Mouse (Mus musculus): ENCODE results near the gene Egfem1.
A peak's percentile ranks its signal among the peaks of the same experiment; 100 is the strongest.

Gene Egfem1

GRCm38 (mm10) chr3:29366907-29367306, 285.1 kb downstream of the Egfem1 start:
- no peak for DNase-seq

GRCm38 (mm10) chr3:29370519-29370918, 288.7 kb downstream of the Egfem1 start:
- peak; percentile 3 for DNase-seq

GRCm38 (mm10) chr3:29381255-29381654, 299.4 kb downstream of the Egfem1 start:
- DNase-seq, result no peak

GRCm38 (mm10) chr3:29399064-29399463, 317.2 kb downstream of the Egfem1 start:
- DNase-seq, result no peak

DNA sequence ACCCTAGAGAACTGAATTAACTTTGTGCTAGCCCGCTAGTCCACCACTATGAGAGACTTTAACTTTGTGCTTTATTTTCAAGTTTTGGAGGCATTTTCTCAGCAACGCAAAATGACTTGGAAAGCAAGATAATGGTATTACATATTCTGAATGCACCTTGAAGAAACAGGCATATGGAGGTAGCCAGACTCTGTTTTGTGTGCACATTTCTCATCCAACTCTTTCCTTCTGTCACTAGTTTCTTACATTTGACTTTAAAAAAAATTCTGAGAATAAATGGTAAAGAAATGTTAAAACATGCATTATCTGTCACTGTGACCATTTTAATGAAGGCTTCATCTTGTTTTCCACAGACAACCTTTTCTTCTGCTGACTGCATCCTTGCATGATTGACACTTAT, 339.8 kb downstream of the Egfem1 start:
- no peak for DNase-seq

GRCm38 (mm10) chr3:29432109-29433091, 350.6 kb downstream of the Egfem1 start:
- DNase-seq, result no peak

DNA sequence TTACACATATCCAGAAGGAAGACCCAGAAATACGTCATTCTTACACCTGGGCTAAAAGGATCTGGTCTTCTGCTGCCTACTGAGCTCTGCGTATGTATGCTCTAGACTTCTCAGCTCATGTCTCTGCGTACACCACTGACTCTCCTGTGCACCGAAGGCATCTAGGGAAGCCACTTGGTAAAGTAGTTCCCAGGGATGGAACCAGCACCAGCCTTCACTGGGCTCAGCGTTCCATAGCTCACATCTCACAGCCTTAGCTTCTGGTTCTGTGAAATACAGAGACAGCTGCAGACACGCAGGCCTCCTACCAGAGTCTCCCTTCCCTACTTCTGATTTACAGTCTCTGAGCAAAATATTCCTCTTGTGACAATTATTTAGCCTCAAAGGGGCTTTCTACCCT, 361.2 kb downstream of the Egfem1 start:
- no peak for DNase-seq

DNA sequence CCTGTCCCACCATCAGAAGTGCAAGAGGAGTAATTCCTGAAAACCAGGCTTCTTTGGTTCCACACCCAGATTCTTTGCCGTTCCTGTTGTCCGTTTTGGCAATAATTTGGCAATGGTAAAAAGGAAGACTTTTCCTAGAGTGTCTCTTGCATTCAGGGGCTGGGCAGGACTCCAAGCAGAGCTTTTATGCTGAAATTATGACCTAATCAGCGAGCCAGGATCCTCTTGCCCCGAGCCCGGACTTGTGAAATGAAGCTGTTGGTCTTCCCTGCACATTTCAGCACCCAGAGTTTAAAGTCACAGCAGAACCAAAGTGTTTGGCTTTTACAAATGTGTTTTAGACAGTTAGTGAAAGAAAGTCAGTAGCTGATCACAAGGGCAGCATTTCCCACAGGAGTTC, 362.8 kb downstream of the Egfem1 start:
- peak; percentile 48 for DNase-seq

- no peak for DNase-seq
These were observed 364.3 kb downstream of the Egfem1 start for GRCm38 (mm10) chr3:29446081-29446480.

GRCm38 (mm10) chr3:29448829-29449406, 367.1 kb downstream of the Egfem1 start:
- DNase-seq, result no peak

DNA sequence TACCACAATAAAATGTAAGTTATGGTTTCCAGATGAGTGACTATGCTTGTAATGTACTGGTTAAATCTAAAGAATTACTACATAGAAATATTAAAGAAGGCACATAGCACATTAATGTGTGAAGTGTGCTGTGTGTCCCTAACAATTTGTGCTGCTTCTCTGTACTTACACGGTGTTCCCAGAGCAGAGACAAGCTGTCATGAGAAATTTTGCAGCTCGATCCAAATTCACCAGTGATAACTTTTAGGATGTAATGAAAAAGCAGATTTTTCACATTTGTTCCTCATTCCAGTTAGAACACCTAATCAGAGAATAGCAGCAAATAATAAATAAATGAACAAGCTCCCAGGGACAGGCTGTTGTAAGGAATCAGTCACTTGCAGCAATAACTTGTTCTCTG, 416.4 kb downstream of the Egfem1 start:
- DNase-seq, result no peak

- DNase-seq, result no peak
These were observed 417.4 kb downstream of the Egfem1 start for GRCm38 (mm10) chr3:29499188-29499587.

- no peak for DNase-seq
These were observed 443.6 kb downstream of the Egfem1 start for GRCm38 (mm10) chr3:29525298-29525962.

DNA sequence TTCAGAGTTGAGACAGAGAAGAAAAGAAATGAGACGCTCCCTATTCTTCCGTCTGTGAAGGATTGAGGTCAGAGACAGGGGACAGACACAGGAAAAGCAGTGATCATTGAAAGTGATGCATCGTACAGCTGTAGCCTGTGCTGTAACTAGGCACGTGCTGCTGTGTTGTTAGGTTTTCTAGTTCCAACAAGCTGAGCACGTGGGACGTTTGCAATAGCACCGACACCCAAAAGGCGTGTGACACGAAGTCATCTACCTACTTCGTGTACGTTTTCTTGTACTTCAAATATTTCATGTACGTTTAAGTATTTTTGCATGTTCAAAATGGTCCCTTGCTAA, 444.1 kb downstream of the Egfem1 start:
- DNase-seq, result no peak

GRCm38 (mm10) chr3:29539211-29539610, 457.4 kb downstream of the Egfem1 start:
- DNase-seq, result no peak

GRCm38 (mm10) chr3:29539902-29540301, 458.1 kb downstream of the Egfem1 start:
- no peak for DNase-seq

DNA sequence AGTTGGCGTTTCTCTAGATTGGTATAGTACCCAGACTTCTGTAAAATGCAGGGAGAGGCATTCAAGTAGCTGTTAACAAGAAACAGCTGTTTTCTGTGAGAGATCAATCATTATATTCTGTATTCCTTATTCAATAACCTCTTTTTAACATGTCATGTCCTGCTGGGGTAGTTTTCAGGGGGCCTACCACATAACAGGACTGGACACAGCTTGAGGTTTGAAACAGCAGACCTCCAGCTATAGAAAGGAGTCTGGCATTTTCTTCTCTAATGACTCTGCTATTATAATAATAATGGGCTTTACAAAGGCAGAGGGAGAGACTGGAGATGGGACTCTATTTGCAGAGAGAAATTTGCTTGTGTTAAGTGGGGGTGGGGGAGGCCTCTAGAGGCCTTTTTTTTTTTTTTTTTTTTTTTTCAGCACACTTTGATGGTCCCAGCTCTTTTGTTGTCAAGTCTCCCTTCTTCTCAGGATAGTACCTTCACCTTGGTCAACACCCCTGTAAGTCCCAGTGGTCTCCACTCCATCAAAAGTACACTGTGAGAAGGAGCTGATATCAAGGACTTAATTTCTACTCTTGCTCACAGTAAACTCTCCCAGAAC, 459.8 kb downstream of the Egfem1 start:
- DNase-seq, result no peak

- no peak for DNase-seq
These were observed 462.2 kb downstream of the Egfem1 start for GRCm38 (mm10) chr3:29544056-29544455.

GRCm38 (mm10) chr3:29563171-29563570, 481.3 kb downstream of the Egfem1 start:
- DNase-seq, result no peak

DNA sequence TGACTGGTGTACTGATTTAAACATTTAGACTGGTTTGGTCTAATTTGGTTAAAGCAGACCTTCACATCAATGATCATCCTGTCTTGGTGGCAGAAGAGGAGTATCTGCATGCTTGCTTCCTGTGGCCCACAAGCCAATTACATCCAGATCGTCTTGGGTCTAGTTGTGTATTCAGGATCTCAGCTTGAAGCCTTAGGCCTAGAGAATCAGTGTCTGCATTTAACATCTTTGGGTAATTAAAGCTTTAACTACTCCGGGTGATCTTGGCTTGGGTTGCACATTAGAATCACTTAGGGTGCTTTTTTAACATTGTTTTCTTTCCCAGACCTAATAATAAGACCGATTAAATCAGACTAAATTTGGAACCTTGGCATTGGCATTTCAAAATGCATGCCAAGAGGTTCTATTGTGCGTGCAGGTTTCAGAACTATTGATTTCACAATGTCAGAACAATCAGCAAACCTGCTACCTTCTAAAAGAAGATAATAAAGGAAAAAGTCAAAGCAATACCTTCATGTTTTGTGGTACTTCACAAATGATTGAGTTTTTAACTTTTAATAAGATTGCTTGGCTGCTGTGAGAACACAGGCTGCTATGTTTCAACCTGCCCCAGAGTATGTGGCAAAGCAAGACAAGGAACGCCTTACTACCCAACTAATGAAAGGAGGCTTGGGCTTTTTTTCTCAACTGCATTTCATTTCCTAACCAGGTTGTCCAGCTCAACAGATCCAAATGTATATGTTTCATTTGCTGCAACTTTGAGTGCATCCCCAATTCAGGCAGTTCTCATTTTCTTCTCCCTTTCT, 496.4 kb downstream of the Egfem1 start:
- no peak for DNase-seq

GRCm38 (mm10) chr3:29582749-29583148, 500.9 kb downstream of the Egfem1 start:
- no peak for DNase-seq

- DNase-seq, result no peak
These were observed 520.3 kb downstream of the Egfem1 start for GRCm38 (mm10) chr3:29602140-29602539.

DNA sequence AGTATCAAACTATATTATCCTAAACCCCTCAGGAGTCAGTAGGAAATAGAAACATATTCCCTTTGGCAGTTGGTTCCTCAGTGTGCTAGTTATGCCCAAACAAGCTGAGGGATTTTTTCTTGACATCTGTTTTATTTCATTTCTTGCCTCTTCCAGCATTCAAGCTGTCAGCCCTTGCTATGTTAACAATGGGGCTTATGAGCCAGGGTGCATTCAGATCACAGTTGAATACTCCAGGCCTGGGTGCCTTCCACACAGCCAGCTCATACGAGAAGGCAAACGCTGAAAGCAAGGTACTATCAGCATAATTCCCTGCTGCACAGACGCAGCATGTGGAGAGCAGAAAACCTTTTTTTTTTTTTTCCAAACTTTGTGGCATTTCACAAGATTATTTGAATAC, 526.9 kb downstream of the Egfem1 start:
- DNase-seq, result peak; percentile 6

All from lung, postnatal 14 days (tissue).